Mouse (Mus musculus) lung, embryonic 15.5 days (tissue): ENCODE data around the gene Aaed1. TPM values are rescaled to one million over a fixed set of nuclear protein-coding genes. Genes with fewer than 3 reads are reported as not detected.

ENCODE experiments used
- ATAC-seq: fragments of 200-750 bp; cut with Nextera tagmentation; 2 replicates; pipeline ENCODE4 v1.8.0; 2017; ENCODE audit warnings: moderate number of reproducible peaks, borderline replicate concordance; ENCODE audit not compliant: low FRiP score, low TSS enrichment; ENCODE audit errors: extremely low read depth
- H3K27ac ChIP-seq: fragments of 300-500 bp; sonication (generic); 2 replicates; pipeline ENCODE4 v1.5.1; 2015; ENCODE audit warnings: moderate library complexity, mild to moderate bottlenecking, inconsistent platforms
- H3K27me3 ChIP-seq: fragments of 300-500 bp; sonication (generic); 2 replicates; pipeline ENCODE4 v1.6.1; 2015; ENCODE audit warnings: inconsistent platforms
- H3K36me3 ChIP-seq: fragments of 300-500 bp; sonication (generic); 2 replicates; pipeline ENCODE4 v1.6.1; 2015; ENCODE audit warnings: inconsistent platforms
- H3K4me1 ChIP-seq: fragments of 300-500 bp; sonication (generic); 2 replicates; pipeline ENCODE4 v1.6.1; 2015; ENCODE audit warnings: inconsistent platforms
- H3K4me2 ChIP-seq: fragments of 300-500 bp; sonication (generic); 2 replicates; pipeline ENCODE4 v1.6.1; 2015; ENCODE audit warnings: inconsistent platforms, mild to moderate bottlenecking, moderate library complexity
- H3K4me3 ChIP-seq: fragments of 300-500 bp; sonication (generic); 2 replicates; pipeline ENCODE4 v1.5.1; 2015; ENCODE audit warnings: mild to moderate bottlenecking, inconsistent platforms
- H3K9ac ChIP-seq: fragments of 300-500 bp; sonication (generic); 2 replicates; pipeline ENCODE4 v1.6.1; 2015; ENCODE audit warnings: inconsistent platforms
- H3K9me3 ChIP-seq: fragments of 300-500 bp; sonication (generic); 2 replicates; pipeline ENCODE4 v1.6.1; 2016; ENCODE audit warnings: inconsistent platforms
- whole genome bisulfite sequencing: fragments of 180-500 bp; shearing (Covaris S2); methylation state at CpG from one replicate; pipeline ENCODE4 v1.1.7; 2015; 5-methylcytosine and 5-hydroxymethylcytosine counted together
- polyA plus RNA-seq: library from polyadenylated mRNA; unstranded; fragments of >200 nt; fragmentation: Nextera tagmentation; extraction: Ambion mirVana; gene quantifications from 2 replicates; pipeline ENCODE4 v1.2.1, GENCODE M21; 2015

Gene Aaed1
- polyA plus RNA-seq, 1 experiment from 2014 or later: 60.2 TPM

GRCm38 (mm10) chr13:64306078-64306477 lies 6.4 kb downstream of the Aaed1 start:
- H3K4me3 ChIP-seq: no peak overlapping the region
- H3K9ac ChIP-seq: no peak overlapping the region
- WGBS: 52% methylated on average over 3 of the region's 3 CpGs
- H3K27me3 ChIP-seq: no peaks in the 10 kb centered on the region
- no peak for ATAC-seq
- H3K36me3 ChIP-seq: peaks cover 25% of the 10 kb centered on the region
- no peaks in the 10 kb centered on the region for H3K9me3 ChIP-seq
- no peak overlapping the region for H3K4me2 ChIP-seq
- H3K4me1 ChIP-seq: peaks cover 19% of the 10 kb centered on the region
- no peak overlapping the region for H3K27ac ChIP-seq

- H3K4me1 ChIP-seq: 0 out of 2 replicates have a peak, but pooled peaks cover 2% of the 10 kb centered on the region
- H3K27ac ChIP-seq: no peak overlapping the region
- H3K4me2 ChIP-seq: no peak overlapping the region
- H3K4me3 ChIP-seq: no peak overlapping the region
- H3K36me3 ChIP-seq: peaks cover 9% of the 10 kb centered on the region
- H3K9ac ChIP-seq: no peak overlapping the region
- no peaks in the 10 kb centered on the region for H3K27me3 ChIP-seq
- no peaks in the 10 kb centered on the region for H3K9me3 ChIP-seq
- WGBS: 63% methylated on average over 1 of the region's 1 CpGs
- ATAC-seq: no peak
These were observed 13.4 kb downstream of the Aaed1 start for GRCm38 (mm10) chr13:64299069-64299468.

DNA sequence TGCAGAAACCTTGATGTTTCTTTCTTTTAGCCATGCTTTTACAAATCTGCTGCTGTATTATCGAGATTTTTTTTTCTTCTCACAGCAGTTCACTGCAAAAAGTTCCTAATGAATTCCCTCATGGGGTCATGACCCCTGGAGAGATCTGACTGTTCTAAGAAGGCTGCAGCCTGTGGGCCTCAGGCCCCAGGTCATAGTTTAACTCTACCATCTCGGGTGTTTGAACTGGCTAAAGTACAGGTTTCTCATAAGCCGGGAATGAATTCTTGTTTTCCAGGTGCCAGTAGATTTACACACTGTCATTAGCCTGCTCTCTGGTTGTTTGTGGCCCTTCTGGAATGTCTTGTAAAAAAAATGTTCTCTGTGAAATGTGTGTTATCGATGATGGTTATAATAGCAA lies 25.7 kb downstream of the Aaed1 start:
- H3K27me3 ChIP-seq: no peaks in the 10 kb centered on the region
- H3K4me1 ChIP-seq: peaks cover 5% of the 10 kb centered on the region; the same call in 1 of the 2 replicates
- H3K9me3 ChIP-seq: no peaks in the 10 kb centered on the region
- H3K9ac ChIP-seq: no peak overlapping the region
- ATAC-seq: no peak
- no peak overlapping the region for H3K27ac ChIP-seq
- H3K4me3 ChIP-seq: no peak overlapping the region
- H3K4me2 ChIP-seq: no peak overlapping the region
- 34% methylated on average over 4 of the region's 4 CpGs for WGBS
- peaks cover 8% of the 10 kb centered on the region; the same call in 1 of the 2 replicates for H3K36me3 ChIP-seq

GRCm38 (mm10) chr13:64286321-64286720 lies 26.2 kb downstream of the Aaed1 start:
- Histone ChIP-seq H3K36me3 (peaks cover 5% of the 10 kb centered on the region; the same call in 1 of the 2 replicates), H3K4me2 (no peak overlapping the region)
- ATAC-seq: no peak

DNA sequence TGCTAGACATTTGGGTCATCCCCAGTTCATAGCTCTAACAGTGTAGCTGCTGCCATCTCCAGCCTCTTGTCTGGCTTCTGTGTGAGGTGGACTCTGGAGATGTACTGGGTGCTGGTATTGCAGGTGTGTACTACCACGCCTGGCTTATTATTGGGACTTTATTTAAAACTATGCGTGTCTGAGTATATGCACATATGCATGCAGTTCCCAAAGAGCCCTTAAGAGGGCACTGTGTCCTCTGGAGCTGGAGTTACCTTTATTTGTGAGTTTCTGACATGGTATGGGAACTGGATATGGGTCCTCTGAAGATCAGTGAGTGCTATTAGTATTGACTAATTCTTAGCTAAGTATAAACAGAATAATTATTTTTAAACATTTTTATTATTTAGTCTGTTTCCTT lies 27.8 kb downstream of the Aaed1 start:
- H3K4me3 ChIP-seq: no peak overlapping the region
- H3K36me3 ChIP-seq: 0 out of 2 replicates have a peak, but pooled peaks cover 3% of the 10 kb centered on the region
- 95% methylated on average over 2 of the region's 2 CpGs for WGBS
- no peaks in the 10 kb centered on the region for H3K9me3 ChIP-seq
- no peak overlapping the region for H3K27ac ChIP-seq
- no peak overlapping the region for H3K9ac ChIP-seq
- H3K27me3 ChIP-seq: no peaks in the 10 kb centered on the region
- H3K4me1 ChIP-seq: peaks cover 5% of the 10 kb centered on the region; the same call in 1 of the 2 replicates
- ATAC-seq: no peak
- no peak overlapping the region for H3K4me2 ChIP-seq

More at GRCm38 (mm10) chr13:64286321-64286720, 26.2 kb downstream of the Aaed1 start:
- Histone ChIP-seq H3K4me3 (no peak overlapping the region), H3K27me3 (no peaks in the 10 kb centered on the region), H3K9me3 (no peaks in the 10 kb centered on the region), H3K4me1 (peaks cover 5% of the 10 kb centered on the region; the same call in 1 of the 2 replicates), H3K27ac (no peak overlapping the region), H3K9ac (no peak overlapping the region)
- WGBS: 67% methylated on average over 4 of the region's 4 CpGs

DNA sequence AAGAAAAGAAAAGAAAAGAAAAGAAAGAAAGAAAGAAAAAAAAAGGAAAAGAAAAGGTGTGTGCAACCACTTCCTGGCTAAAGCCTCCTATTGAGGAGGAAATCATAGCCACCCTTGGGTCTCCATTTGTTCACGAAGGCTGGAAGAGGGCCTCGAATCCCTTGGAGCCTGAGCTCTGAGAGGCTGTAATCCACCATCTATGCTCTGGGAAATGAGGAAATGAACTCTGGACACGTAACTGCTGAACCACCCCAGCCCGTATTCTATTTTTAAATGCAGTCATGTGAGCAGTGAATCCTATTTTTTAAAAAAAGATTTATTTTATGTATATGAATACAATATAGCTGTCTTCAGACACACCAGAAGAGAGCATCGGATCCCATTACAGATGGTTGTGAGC lies 31.6 kb downstream of the Aaed1 start:
- Histone ChIP-seq H3K4me2 (no peak overlapping the region), H3K4me1 (no peaks in the 10 kb centered on the region), H3K9ac (no peak overlapping the region), H3K4me3 (no peak overlapping the region), H3K36me3 (0 out of 2 replicates have a peak, but pooled peaks cover 3% of the 10 kb centered on the region), H3K9me3 (no peaks in the 10 kb centered on the region), H3K27ac (no peak overlapping the region), H3K27me3 (no peaks in the 10 kb centered on the region)
- no peak for ATAC-seq
- 83% methylated on average over 5 of the region's 5 CpGs for WGBS

DNA sequence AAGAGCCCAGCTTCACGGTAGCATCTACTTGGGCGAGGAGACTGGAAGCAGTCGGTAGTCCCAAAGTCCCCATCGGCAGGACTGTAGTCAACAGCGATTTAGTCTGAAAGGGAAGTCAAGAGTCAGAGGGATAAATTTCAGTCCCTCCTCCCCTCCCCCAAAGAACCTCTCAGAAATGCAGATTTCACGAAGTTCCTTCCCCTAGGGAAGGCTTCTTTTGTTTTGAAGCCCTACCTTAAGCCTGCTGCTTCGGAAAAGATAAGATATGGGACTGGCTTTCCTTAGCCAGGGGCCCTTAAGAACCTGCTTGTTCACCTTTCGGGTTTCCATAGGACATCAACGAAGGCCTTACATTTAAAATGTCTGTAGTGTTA lies 36.8 kb downstream of the Aaed1 start:
- H3K4me2 ChIP-seq: peak overlapping the region; percentile 100
- H3K4me3 ChIP-seq: peak overlapping the region; percentile 81
- WGBS: 21% methylated on average over 9 of the region's 9 CpGs
- ATAC-seq: no peak
- H3K27me3 ChIP-seq: peaks cover 4% of the 10 kb centered on the region; the same call in 1 of the 2 replicates
- no peak overlapping the region for H3K27ac ChIP-seq
- no peaks in the 10 kb centered on the region for H3K9me3 ChIP-seq
- H3K4me1 ChIP-seq: peaks cover 25% of the 10 kb centered on the region
- no peak overlapping the region for H3K9ac ChIP-seq
- H3K36me3 ChIP-seq: no peaks in the 10 kb centered on the region

GRCm38 (mm10) chr13:64274879-64275753 lies 37.4 kb downstream of the Aaed1 start, which contains the start of gene Cdc14b:
Gene Cdc14b, minus strand, starts transcription at chr13:64275290.
- H3K9me3 ChIP-seq: no peaks in the 10 kb centered on the region
- ATAC-seq: peak; percentile 93
- no peak within 1 kb of the TSS for H3K27ac ChIP-seq
- WGBS: under 1% methylated on average over 57 of the region's 57 CpGs
- peaks cover 25% of the 10 kb centered on the region for H3K4me1 ChIP-seq
- H3K27me3 ChIP-seq: peaks cover 4% of the 10 kb centered on the region; the same call in 1 of the 2 replicates
- peak within 1 kb of the TSS; percentile 65 for H3K9ac ChIP-seq
- no peaks in the 10 kb centered on the region for H3K36me3 ChIP-seq
- peak within 1 kb of the TSS; percentile 100 for H3K4me2 ChIP-seq
- H3K4me3 ChIP-seq: peak within 1 kb of the TSS; percentile 81

GRCm38 (mm10) chr13:64273891-64274844 lies 38.3 kb downstream of the Aaed1 start:
- WGBS: under 1% methylated on average over 94 of the region's 95 CpGs
- H3K27ac ChIP-seq: no peak overlapping the region
- H3K27me3 ChIP-seq: peaks cover 4% of the 10 kb centered on the region; the same call in 1 of the 2 replicates
- peak overlapping the region; percentile 100 for H3K4me2 ChIP-seq
- ATAC-seq: peak; percentile 76
- H3K9me3 ChIP-seq: no peaks in the 10 kb centered on the region
- no peaks in the 10 kb centered on the region for H3K36me3 ChIP-seq
- H3K9ac ChIP-seq: peak overlapping the region; percentile 65
- peaks cover 25% of the 10 kb centered on the region for H3K4me1 ChIP-seq
- H3K4me3 ChIP-seq: peak overlapping the region; percentile 81

DNA sequence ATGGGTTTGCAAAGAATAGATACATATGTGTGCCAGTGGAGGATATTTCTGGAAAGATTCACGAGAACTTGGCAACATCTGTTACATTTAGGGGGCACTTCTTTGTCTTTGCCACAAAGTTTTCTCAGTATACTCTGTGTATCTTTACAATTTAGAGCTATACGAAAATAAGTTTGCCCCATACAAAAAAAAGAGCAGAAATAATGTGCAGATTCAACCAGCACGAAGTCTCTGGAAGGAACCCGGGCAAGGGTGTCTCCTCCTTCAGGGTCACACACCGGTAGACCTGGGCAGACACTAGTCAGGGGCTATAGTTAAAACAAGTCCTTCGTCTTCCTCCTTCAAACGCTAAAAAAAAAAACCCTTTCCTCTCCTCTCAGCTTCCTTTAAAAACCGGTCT lies 39.2 kb downstream of the Aaed1 start:
- WGBS: 32% methylated on average over 8 of the region's 8 CpGs
- ATAC-seq: no peak
- peaks cover 4% of the 10 kb centered on the region; the same call in 1 of the 2 replicates for H3K27me3 ChIP-seq
- H3K9me3 ChIP-seq: no peaks in the 10 kb centered on the region
- H3K36me3 ChIP-seq: no peaks in the 10 kb centered on the region
- peak overlapping the region; percentile 81 for H3K4me3 ChIP-seq
- H3K4me1 ChIP-seq: peaks cover 25% of the 10 kb centered on the region
- H3K4me2 ChIP-seq: peak overlapping the region; percentile 100
- H3K27ac ChIP-seq: no peak overlapping the region
- no peak overlapping the region for H3K9ac ChIP-seq

GRCm38 (mm10) chr13:64268384-64268783 lies 44.1 kb downstream of the Aaed1 start:
- Histone ChIP-seq H3K9ac (no peak overlapping the region), H3K27me3 (no peaks in the 10 kb centered on the region), H3K9me3 (no peaks in the 10 kb centered on the region), H3K4me1 (peaks cover 10% of the 10 kb centered on the region), H3K4me2 (no peak overlapping the region), H3K27ac (no peak overlapping the region), H3K36me3 (no peaks in the 10 kb centered on the region), H3K4me3 (no peak overlapping the region)
- 64% methylated on average over 4 of the region's 4 CpGs for WGBS
- ATAC-seq: no peak
